Comparison of ENCODE assay signal across 15 mouse cellular contexts in genomic region chr8:61736117-61736516, GRCm38 (mm10).
DNase-seq lines count a peak whose midpoint lies in the region; ATAC-seq and TF ChIP-seq lines count a peak whose summit lies in the region.
"Had no signal": no experiment of that assay in that cellular context is flagged by ENCODE, and none has a peak within 500 bp of the region (broad histone marks: within the 10 kb centered on the region; RNA-seq: fewer than 3 reads in every experiment).

No protein-coding gene starts in this region.

- DNase-seq in hindbrain, postnatal 0 days (ENCODE audit: low spot score): peak; percentile 37
- peak; percentile 8 for DNase-seq in lung, postnatal 36 days
- no peak for DNase-seq in lung, adult 2 months
- no peak for DNase-seq in Patski (ENCODE audit: low read depth, low spot score)
- no peak for DNase-seq in Muller cell, postnatal 12 days (ENCODE audit: inconsistent ontology term)
- DNase-seq: cerebellum, adult 9-11 months; heart, postnatal 36 days; right cerebral cortex, postnatal 4 days; thymus, postnatal 36 days had no signal

- H3K36me3 ChIP-seq in hindbrain, postnatal 0 days (ENCODE audit: insufficient read depth, low read length): no peaks in the 10 kb centered on the region
- no peaks in the 10 kb centered on the region for H3K36me3 ChIP-seq in hindbrain, embryonic 16.5 days (ENCODE audit: control insufficient read depth, insufficient read depth, low read length)
- H3K36me3 ChIP-seq: stomach, embryonic 15.5 days had no signal

- peak; percentile 40 for TF ChIP-seq CTCF in hindbrain, postnatal 0 days (IDR thresholded peaks at IDR 0.05; ENCODE audit: low read depth)
- TF ChIP-seq CTCF in lung, adult 2 months (IDR thresholded peaks at IDR 0.05; ENCODE audit: insufficient read depth, low read length): no peak
- peak; percentile 66 for TF ChIP-seq CTCF in Patski (IDR thresholded peaks at IDR 0.05)

- ATAC-seq in hindbrain, postnatal 0 days: no peak
- no peak for ATAC-seq in hindbrain, embryonic 16.5 days
- ATAC-seq in Patski: no peak
- no peak for ATAC-seq in megakaryocyte, adult 5-6 weeks (ENCODE audit: poor library complexity, severe bottlenecking)
- ATAC-seq: inflammation-experienced regulatory T-cells, adult 6 months had no signal

- no peak overlapping the region for H3K27ac ChIP-seq in hindbrain, postnatal 0 days
- H3K27ac ChIP-seq in hindbrain, embryonic 16.5 days (ENCODE audit: low read depth, low read length): no peak overlapping the region
- H3K27ac ChIP-seq: embryonic facial prominence, embryonic 15.5 days; liver, embryonic 14.5 days; stomach, embryonic 15.5 days had no signal

- in situ Hi-C loops in Patski (cut with MboI; ENCODE audit: low pct_unique_long_range_greater_than_20kb): no loop called here

- CTCF ChIA-PET in Patski (lab: Charles Lee): interaction anchor here (1.1 to 2.0 kb wide), 5 partner anchors 9 to 209 kb away, joined by 3 to 10 read pairs (median 5); no protein-coding TSS in a partner anchor

- TF ChIP-seq POLR2A in lung, adult 2 months (IDR thresholded peaks at IDR 0.05; ENCODE audit: borderline replicate concordance, extremely low read depth, low read depth, low read length): no peak

- H3K9ac ChIP-seq in hindbrain, postnatal 0 days (replicated peaks; ENCODE audit: low read length): no peak overlapping the region
- no peak overlapping the region for H3K9ac ChIP-seq in hindbrain, embryonic 16.5 days (ENCODE audit: low read depth, low read length)
- H3K9ac ChIP-seq: embryonic facial prominence, embryonic 15.5 days; liver, embryonic 14.5 days; stomach, embryonic 15.5 days had no signal

- H3K9me3 ChIP-seq in hindbrain, postnatal 0 days (ENCODE audit: low read length): no peaks in the 10 kb centered on the region
- no peaks in the 10 kb centered on the region for H3K9me3 ChIP-seq in hindbrain, embryonic 16.5 days (ENCODE audit: control insufficient read depth, low read length)
- H3K9me3 ChIP-seq: embryonic facial prominence, embryonic 15.5 days; stomach, embryonic 15.5 days had no signal

- H3K4me3 ChIP-seq in hindbrain, postnatal 0 days (ENCODE audit: low read length): no peak overlapping the region
- no peak overlapping the region for H3K4me3 ChIP-seq in hindbrain, embryonic 16.5 days (ENCODE audit: low read length)
- H3K4me3 ChIP-seq in lung, adult 2 months (replicated peaks; ENCODE audit: extremely low read depth, low read depth, low read length): no peak overlapping the region
- H3K4me3 ChIP-seq: embryonic facial prominence, embryonic 15.5 days; stomach, embryonic 15.5 days had no signal

- no peaks in the 10 kb centered on the region for H3K4me1 ChIP-seq in hindbrain, postnatal 0 days (ENCODE audit: insufficient read depth, low read length)
- no peaks in the 10 kb centered on the region for H3K4me1 ChIP-seq in hindbrain, embryonic 16.5 days (ENCODE audit: control insufficient read depth, insufficient read depth, low read depth, low read length)
- H3K4me1 ChIP-seq in lung, adult 2 months (ENCODE audit: control insufficient read depth, insufficient read depth, low read length): no peaks in the 10 kb centered on the region
- H3K4me1 ChIP-seq: stomach, embryonic 15.5 days had no signal

- POLR2A ChIA-PET in Patski (lab: Charles Lee): no interaction called here

- no peak overlapping the region for H3K4me2 ChIP-seq in hindbrain, postnatal 0 days (ENCODE audit: low read depth, low read length)
- H3K4me2 ChIP-seq in hindbrain, embryonic 16.5 days (ENCODE audit: low read length): no peak overlapping the region
- H3K4me2 ChIP-seq: embryonic facial prominence, embryonic 15.5 days; stomach, embryonic 15.5 days had no signal

- 52% methylated on average over 4 of the region's 4 CpGs for WGBS in hindbrain, postnatal 0 days
- WGBS in hindbrain, embryonic 16.5 days: 60% methylated on average over 4 of the region's 4 CpGs
- WGBS in lung, adult 2 months: 54% methylated on average over 4 of the region's 4 CpGs

- no peaks in the 10 kb centered on the region for H3K27me3 ChIP-seq in hindbrain, postnatal 0 days (ENCODE audit: insufficient read depth, low read length)
- no peaks in the 10 kb centered on the region for H3K27me3 ChIP-seq in hindbrain, embryonic 16.5 days (replicated peaks; ENCODE audit: control insufficient read depth, insufficient read depth, low read length)
- no peaks in the 10 kb centered on the region for H3K27me3 ChIP-seq in Patski
- H3K27me3 ChIP-seq: embryonic facial prominence, embryonic 15.5 days; stomach, embryonic 15.5 days had no signal

Comparison
In these comparisons a context has a peak if more than half of its experiments do, and no peak if none do; other contexts are left out.
1. DNase-seq: peak in hindbrain, postnatal 0 days (single experiment) and lung, postnatal 36 days (single experiment); none in lung, adult 2 months (single experiment), Patski (single experiment) and Muller cell, postnatal 12 days (single experiment).